Mouse (Mus musculus) olfactory bulb, adult 2 months (tissue): ENCODE results near the gene Mrpl43. TPM values are rescaled to one million over a fixed set of nuclear protein-coding genes. Genes with fewer than 3 reads are reported as not detected.
A peak's percentile ranks its signal among the peaks of the same experiment; 100 is the strongest.

Experiments
- H3K27ac ChIP-seq: fragments of 200-500 bp; 2 replicates; pipeline ENCODE4 v1.5.1; 2012; ENCODE audit warnings: low read depth, low read length; ENCODE audit not compliant: insufficient read depth
- H3K4me1 ChIP-seq: fragments of 200-500 bp; 2 replicates; pipeline ENCODE4 v1.6.1; 2012; ENCODE audit warnings: low read length; ENCODE audit not compliant: control insufficient read depth, insufficient read depth
- H3K4me3 ChIP-seq: fragments of 200-500 bp; 2 replicates; pipeline ENCODE4 v1.5.1; 2012; ENCODE audit warnings: mild to moderate bottlenecking, low read depth, low read length, moderate library complexity; ENCODE audit not compliant: insufficient read depth
- CTCF ChIP-seq: fragments of 200-500 bp; IDR thresholded peaks from 2 replicates; pipeline ENCODE4 v1.5.1; 2012; ENCODE audit warnings: low read depth, mild to moderate bottlenecking, low read length, moderate library complexity; ENCODE audit not compliant: insufficient read depth
- POLR2A ChIP-seq: fragments of 200-500 bp; IDR thresholded peaks from 2 replicates; pipeline ENCODE4 v1.6.1; 2012; ENCODE audit warnings: mild to moderate bottlenecking, low read depth, low read length, moderate library complexity; ENCODE audit not compliant: insufficient read depth
- WGBS: fragments of 180-500 bp; shearing (Covaris S2); methylation state at CpG from one replicate; pipeline ENCODE4 v1.1.7; 2018; 5-methylcytosine and 5-hydroxymethylcytosine counted together
- polyA plus RNA-seq: library from polyadenylated mRNA; stranded (reverse); fragments of >200 nt; gene quantifications from 2 replicates; pipeline ENCODE4 v1.2.4, GENCODE M21; 2012; ENCODE audit warnings: low replicate concordance; ENCODE audit not compliant: missing spikeins, insufficient read depth, insufficient read length

Mrpl43 gene
- polyA plus RNA-seq, 1 experiment = not detected

DNA sequence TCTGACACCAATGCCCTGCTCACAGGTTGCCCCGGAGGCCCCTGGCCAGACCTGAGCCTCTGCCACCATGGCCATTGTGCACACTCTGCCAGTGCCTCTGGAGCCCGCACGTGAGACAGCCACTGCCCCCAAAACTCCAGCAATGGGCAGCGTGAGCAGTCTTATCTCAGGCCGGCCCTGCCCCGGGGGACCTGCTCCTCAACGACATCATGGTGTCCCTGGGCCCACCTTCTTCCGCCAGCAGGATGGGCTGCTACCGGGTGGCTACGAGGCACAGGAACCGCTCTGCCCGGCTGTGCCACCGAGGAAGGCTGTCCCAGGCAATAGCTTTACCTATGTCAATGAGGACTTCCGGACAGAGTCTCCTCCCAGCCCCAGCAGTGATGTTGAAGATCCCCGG is 15.1 kb upstream of the Mrpl43 start:
- H3K4me1 ChIP-seq = peaks cover 23% of the 10 kb centered on the region
- no peak for TF ChIP-seq POLR2A
- TF ChIP-seq CTCF = no peak
- no peak overlapping the region for H3K27ac ChIP-seq
- 86% methylated on average over 15 of the region's 15 CpGs for WGBS
- H3K4me3 ChIP-seq = no peak overlapping the region

DNA sequence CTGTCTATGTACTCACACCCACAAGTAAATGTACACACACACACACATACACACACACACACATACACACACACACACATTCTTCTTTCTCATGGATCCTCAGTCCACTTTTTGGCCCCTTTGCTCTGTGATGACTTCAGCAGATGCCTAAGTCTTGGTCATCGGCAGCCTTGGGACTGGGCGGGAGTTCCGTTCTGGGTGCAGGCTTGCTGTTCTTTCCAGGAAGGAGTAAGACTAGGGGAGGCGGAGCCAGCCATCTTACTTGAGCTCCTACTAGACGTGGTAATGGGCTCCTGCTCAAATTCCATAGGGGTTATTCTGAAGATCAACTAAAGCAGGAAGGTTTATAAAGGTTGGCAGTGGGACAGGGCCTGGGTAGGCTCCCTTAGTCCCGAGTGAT is 14.1 kb upstream of the Mrpl43 start:
- Histone ChIP-seq H3K4me1 (peaks cover 33% of the 10 kb centered on the region), H3K4me3 (no peak overlapping the region), H3K27ac (no peak overlapping the region)
- WGBS = 56% methylated on average over 6 of the region's 6 CpGs
- TF ChIP-seq POLR2A = no peak
- TF ChIP-seq CTCF = no peak

DNA sequence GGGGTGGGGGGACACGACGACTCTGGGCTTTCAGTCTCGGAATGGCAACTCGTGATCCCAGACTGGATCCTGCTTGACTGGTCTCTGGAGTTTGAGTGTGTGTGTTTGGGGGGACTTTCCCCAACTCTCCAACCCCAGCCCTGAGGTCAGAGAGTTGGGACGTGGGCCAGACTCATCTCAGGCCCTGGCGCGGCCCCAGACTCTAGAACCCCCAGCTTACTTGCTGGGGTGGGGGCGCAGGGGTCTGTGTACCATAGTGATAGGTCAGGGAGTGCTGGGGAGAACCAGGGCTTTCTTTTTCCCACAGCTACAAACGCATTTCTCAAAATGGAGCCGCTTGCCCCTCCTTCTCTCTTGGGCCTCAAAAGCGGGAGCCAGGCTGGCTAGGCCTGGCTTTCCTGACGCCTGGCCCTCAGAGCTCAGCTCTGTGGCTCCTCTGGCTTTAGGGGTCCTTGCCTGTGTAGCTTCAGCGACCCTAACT is 12.1 kb upstream of the Mrpl43 start:
- peak overlapping the region; percentile 57 for H3K4me3 ChIP-seq
- WGBS = 4% methylated on average over 13 of the region's 13 CpGs
- H3K4me1 ChIP-seq = peaks cover 40% of the 10 kb centered on the region
- H3K27ac ChIP-seq = peak overlapping the region; percentile 81
- TF ChIP-seq POLR2A (no peak), CTCF (no peak)

DNA sequence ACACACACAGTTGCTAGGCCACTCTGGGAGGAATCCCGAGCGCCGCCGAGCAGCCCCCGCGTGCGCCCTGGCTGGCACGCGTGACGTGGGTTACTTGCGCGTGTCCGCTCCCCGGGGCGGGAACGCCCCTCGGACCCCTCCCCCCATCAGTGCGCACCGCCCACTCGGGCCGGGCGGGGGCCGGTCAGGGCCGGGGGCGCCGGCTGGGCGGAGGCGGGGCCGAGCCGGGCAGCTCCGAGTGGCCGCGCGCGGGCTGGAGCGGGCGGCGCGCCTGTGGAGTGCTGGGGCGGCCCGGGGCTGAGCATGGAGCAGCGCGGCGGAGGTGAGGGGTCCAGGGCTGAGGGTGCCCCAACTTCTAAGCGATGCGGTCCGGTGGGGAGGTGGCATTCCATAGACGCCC is 11.7 kb upstream of the Mrpl43 start:
- Histone ChIP-seq H3K4me3 (peak overlapping the region; percentile 57), H3K4me1 (peaks cover 40% of the 10 kb centered on the region), H3K27ac (peak overlapping the region; percentile 77)
- 1% methylated on average over 48 of the region's 48 CpGs for WGBS
- no peak for TF ChIP-seq CTCF
- no peak for TF ChIP-seq POLR2A

DNA sequence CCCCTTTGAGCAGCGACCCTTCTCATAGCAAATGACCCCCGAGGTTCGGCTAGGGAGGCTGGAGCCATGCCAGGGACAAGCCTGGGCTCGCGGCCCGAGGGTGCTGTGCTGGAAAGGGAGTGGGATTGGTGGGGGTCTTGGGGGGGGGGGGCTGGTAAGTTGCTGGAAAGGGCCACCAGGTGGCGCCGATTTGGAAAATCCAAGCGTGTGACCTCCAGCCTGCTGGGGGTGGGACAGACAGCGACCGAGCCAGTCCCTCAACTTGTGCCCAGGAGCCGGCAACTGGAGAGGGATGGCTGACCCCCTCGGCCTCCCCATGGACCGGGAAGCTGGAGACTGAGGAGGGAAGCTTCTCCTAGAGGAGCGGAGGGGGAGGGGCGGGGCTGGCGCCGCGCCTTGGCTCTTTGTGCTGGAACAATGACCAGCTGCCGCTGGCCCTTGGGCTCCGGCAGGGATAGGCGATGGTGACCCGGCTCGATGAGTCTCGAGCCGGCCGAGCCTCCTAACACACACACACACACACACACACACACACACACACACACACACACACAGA is 11.1 kb upstream of the Mrpl43 start:
- Histone ChIP-seq H3K27ac (peak overlapping the region; percentile 81), H3K4me3 (peak overlapping the region; percentile 57), H3K4me1 (peaks cover 38% of the 10 kb centered on the region)
- WGBS = under 1% methylated on average over 27 of the region's 27 CpGs
- TF ChIP-seq POLR2A (no peak), CTCF (0 out of 2 replicates have a peak, but pooled peaks have one; percentile 11)

DNA sequence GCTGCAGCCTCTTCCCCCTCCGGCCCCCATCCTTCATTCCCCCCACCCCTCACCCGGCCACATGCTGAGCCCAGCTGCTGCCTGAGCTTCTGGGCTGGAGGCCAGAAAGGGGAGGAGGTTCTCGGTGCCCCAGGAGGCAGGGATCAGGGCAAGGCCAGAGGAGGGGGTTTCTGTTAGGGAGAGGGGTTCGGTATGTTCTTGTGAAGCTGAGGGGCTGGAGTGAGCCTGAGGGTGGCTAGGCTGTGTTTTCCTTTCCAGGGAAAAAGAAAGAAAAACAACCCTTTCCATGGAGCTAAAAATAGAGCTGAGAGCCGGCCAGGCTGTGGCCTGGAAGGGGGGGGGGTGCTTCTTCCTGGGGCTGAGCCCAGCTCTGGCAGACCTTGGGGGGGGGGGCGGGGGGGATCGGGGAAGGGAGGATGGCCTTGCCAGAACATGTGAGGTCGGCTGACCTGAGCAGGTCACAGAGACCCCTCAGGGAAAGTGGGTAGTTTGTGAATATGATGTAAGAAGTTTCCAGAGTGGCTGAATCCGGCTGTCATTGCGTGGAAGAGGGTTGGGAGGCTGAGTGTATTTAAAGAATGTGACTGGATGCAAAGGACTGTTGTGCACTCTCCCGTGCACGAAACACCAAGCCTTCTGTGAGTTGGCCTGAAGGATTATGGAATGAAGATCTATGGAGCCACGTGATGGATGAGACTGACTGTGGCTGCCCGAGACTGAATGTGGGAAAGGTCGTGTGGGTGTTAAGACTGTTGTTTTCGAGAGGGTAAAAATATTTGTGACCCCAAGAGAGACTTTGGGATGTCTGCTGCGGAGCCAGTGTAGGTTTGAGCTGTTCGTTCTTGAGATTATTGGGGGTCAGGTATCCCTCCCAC is 10.3 kb upstream of the Mrpl43 start:
- 4% methylated on average over 18 of the region's 18 CpGs for WGBS
- Histone ChIP-seq H3K27ac (peak overlapping the region; percentile 90), H3K4me3 (peak overlapping the region; percentile 57), H3K4me1 (peaks cover 36% of the 10 kb centered on the region)
- TF ChIP-seq POLR2A (no peak), CTCF (no peak)

DNA sequence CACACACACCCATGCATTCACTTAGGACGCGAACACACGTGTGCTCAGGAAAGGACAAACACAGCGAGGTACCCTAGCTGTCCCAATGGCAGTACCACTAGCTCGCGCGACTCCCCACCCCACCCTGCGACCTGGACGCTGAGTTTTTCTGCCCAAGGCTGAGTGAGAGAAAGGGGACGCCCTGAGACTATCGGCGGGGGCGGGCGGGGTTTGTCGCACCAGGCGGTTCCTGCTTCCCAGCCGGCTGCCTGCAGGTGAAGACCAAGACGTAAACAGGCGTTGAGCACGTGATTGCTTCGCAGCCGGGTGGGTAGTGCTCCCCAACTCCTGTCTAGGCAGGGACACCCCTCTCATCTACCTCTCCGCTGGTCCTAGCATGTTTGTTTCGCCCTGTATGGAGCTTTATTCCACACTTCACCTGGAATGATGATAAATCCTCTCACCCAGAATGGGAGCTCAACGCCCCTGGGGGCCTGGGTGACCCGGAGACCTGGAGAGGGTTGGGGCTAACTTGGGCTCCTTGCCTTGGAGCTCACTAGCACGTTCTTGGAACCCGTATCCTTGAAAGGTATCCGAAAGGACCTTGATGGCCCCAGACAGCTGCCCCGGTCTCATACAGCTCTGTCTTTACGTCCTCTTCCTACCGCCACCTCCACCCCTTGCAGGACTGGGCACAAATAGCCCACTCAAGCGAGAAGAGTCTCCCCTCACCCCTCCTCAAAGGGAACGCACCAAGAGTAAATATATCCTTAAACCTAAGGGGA is 9.5 kb upstream of the Mrpl43 start:
- no peak for TF ChIP-seq CTCF
- no peak for TF ChIP-seq POLR2A
- 2% methylated on average over 34 of the region's 34 CpGs for WGBS
- H3K27ac ChIP-seq = peak overlapping the region; percentile 90
- peaks cover 30% of the 10 kb centered on the region for H3K4me1 ChIP-seq
- H3K4me3 ChIP-seq = peak overlapping the region; percentile 48

DNA sequence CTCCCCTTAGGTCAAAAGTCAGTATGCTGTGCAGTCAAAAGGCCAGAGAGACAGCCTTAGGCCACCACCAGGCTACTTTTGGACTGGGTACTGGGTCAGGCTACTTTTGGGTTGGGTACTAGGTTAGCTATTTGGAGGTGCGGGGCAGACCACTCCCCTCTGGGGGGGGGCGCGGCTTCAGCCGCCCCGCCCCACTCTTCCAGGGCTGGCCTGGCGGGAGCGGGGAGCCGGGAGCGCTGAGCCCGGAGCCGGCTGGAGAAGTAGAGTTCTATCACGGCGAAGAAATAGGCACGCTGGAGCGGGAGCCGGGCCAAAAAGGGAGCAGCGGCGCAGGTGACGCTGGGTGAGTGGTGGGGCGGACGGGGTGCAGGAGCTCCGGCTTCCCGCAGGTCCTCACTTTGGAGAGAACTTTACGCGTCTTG is 8.8 kb upstream of the Mrpl43 start:
- peak overlapping the region; percentile 90 for H3K27ac ChIP-seq
- WGBS = 1% methylated on average over 25 of the region's 25 CpGs
- H3K4me3 ChIP-seq = peak overlapping the region; percentile 48
- no peak for TF ChIP-seq CTCF
- TF ChIP-seq POLR2A = peak; percentile 17; the same call in 1 of the 2 replicates
- H3K4me1 ChIP-seq = peaks cover 25% of the 10 kb centered on the region

DNA sequence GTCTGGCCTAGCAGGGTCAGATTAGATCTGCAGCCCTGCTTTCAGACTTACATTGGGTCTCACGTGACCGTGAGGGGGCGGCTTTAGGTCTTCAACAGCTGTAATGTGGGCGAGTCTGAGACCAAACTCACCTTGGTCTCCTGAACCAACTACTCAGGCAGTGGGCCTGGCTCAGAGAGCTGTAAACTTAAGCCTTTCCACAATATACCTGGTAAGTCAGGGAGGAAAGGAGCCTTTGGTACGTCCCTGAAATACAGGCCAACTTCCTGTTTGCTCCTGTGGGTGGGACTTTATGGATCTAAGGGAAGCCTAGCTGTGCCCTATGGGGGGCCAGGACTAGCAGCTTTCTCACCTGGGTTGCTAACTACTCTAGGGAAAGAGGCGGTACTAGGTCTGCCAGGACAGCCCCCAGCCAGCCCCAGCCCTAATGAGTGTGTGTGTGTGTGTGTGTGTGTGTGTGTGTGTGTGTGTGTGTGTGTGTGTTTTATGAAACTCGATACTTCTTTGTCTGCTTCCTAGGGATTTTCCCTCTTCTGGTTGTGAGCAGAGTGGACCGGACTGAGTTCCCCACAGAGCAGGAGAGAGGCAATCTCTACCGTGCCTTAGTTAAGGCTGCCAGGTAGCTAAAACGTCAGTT is 8.2 kb upstream of the Mrpl43 start, which contains the start of gene Lzts2:
Gene Lzts2 (plus strand): TSS at position 80 of the 637 bp plus-strand sequence.
- Histone ChIP-seq H3K27ac (peak within 1 kb of the TSS; percentile 90), H3K4me3 (peak within 1 kb of the TSS; percentile 48), H3K4me1 (peaks cover 25% of the 10 kb centered on the region)
- no peak for TF ChIP-seq POLR2A
- TF ChIP-seq CTCF = no peak
- 33% methylated on average over 10 of the region's 10 CpGs for WGBS
